Mouse (Mus musculus) ES-E14 (cell line): ENCODE results near the gene Glod4. TPM values are rescaled to one million over a fixed set of nuclear protein-coding genes. Genes with fewer than 3 reads are reported as not detected.

ENCODE experiments used
- DNase-seq: peaks from one replicate; pipeline ENCODE4 v3.0.0-alpha.2; 2013; ENCODE audit warnings: low read depth, low spot score
- H3K27ac ChIP-seq: 2 replicates; pipeline ENCODE4 v1.5.1; 2012; ENCODE audit warnings: low read depth, mild to moderate bottlenecking, low read length, moderate library complexity, mixed read lengths; ENCODE audit not compliant: poor library complexity, insufficient read depth, severe bottlenecking
- H3K36me3 ChIP-seq: 2 replicates; pipeline ENCODE4 v1.6.1; 2012; ENCODE audit warnings: mild to moderate bottlenecking, low read length, moderate library complexity, mixed read lengths; ENCODE audit not compliant: control insufficient read depth, poor library complexity, insufficient read depth, severe bottlenecking
- H3K4me1 ChIP-seq, 2 experiments: fragments of 150-350 bp in 1 of 2; sonication (generic) in 1 of 2; 2 replicates each; pipeline ENCODE4 v1.6.1; 2012; ENCODE audit warnings: low read length in 2 of 2, mild to moderate bottlenecking in 1 of 2, mixed read lengths in 1 of 2; ENCODE audit not compliant: control insufficient read depth in 2 of 2, insufficient read depth in 2 of 2, poor library complexity in 1 of 2
- H3K4me3 ChIP-seq, 2 experiments: fragments of 150-350 bp in 1 of 2; sonication (generic) in 1 of 2; 2 replicates each; pipeline ENCODE4 v1.5.1; 2012; ENCODE audit warnings: low read length in 2 of 2, low read depth in 1 of 2, mild to moderate bottlenecking in 1 of 2, mixed read lengths in 1 of 2; ENCODE audit not compliant: insufficient read depth in 1 of 2, poor library complexity in 1 of 2, severe bottlenecking in 1 of 2
- H3K9ac ChIP-seq: 2 replicates; pipeline ENCODE4 v1.6.1; 2012; ENCODE audit warnings: low read depth, mild to moderate bottlenecking, low read length, mixed read lengths; ENCODE audit not compliant: poor library complexity, insufficient read depth, severe bottlenecking
- H3K9me3 ChIP-seq: fragments of 150-350 bp; sonication (generic); 2 replicates; pipeline ENCODE4 v1.6.1; 2012; ENCODE audit warnings: low read depth, mild to moderate bottlenecking, low read length; ENCODE audit not compliant: control insufficient read depth, insufficient read depth
- CHD2 ChIP-seq: IDR thresholded peaks from 2 replicates; pipeline ENCODE4 v1.6.1; 2014; ENCODE audit warnings: mild to moderate bottlenecking, low read depth, low read length, inconsistent platforms
- HCFC1 ChIP-seq: IDR thresholded peaks from 2 replicates; pipeline ENCODE4 v1.6.1; 2012; ENCODE audit warnings: low read length, inconsistent platforms, borderline replicate concordance; ENCODE audit not compliant: insufficient read depth
- MAFK ChIP-seq: IDR thresholded peaks from 2 replicates; pipeline ENCODE4 v1.6.1; 2014; ENCODE audit warnings: mild to moderate bottlenecking, low read depth, low read length, inconsistent platforms; ENCODE audit not compliant: insufficient read depth
- ZC3H11A ChIP-seq: IDR thresholded peaks from 2 replicates; pipeline ENCODE4 v1.6.1; 2012; ENCODE audit warnings: low read depth, mild to moderate bottlenecking, inconsistent platforms, low read length, borderline replicate concordance
- ZNF384 ChIP-seq: IDR thresholded peaks from 2 replicates; pipeline ENCODE4 v1.6.1; 2012; ENCODE audit warnings: low read depth, low read length, inconsistent platforms
- in situ Hi-C, 2 experiments: fragments of 600-800 bp; cut with MboI; formaldehyde crosslinking; loops; one replicate each; pipeline ENCODE4 v1.15.1; 2025; ENCODE audit warnings: low sequenced_read_pairs in 2 of 2, inconsistent platforms in 1 of 2; ENCODE audit not compliant: unreplicated experiment in 2 of 2
- total RNA-seq: library from RNA; depleted of rRNA; stranded (reverse); fragments of 300-350 nt; gene quantifications from 2 replicates; pipeline ENCODE4 v1.2.3, GENCODE M21; 2012

The Glod4 gene
- total RNA-seq, 1 experiment = 65.5 TPM

- no peak overlapping the region for H3K4me3 ChIP-seq
- no peaks in the 10 kb centered on the region for H3K9me3 ChIP-seq
- in situ Hi-C loops = loop anchor here in 1 of 2 experiments (5.0 kb wide), 1 partner anchor 150 kb away; the partner anchor contains the start of gene Timm22
- H3K36me3 ChIP-seq = peaks cover 10% of the 10 kb centered on the region
- TF ChIP-seq ZNF384 = no peak
- no peak for TF ChIP-seq HCFC1
- TF ChIP-seq ZC3H11A = no peak
- TF ChIP-seq MAFK = no peak
- TF ChIP-seq CHD2 = no peak
- no peak overlapping the region for H3K9ac ChIP-seq
- no peak overlapping the region for H3K27ac ChIP-seq
- H3K4me1 ChIP-seq = peaks cover 0 to 2% of the 10 kb centered on the region in 2 experiments; a peak in 1 of 4 replicates
- DNase-seq = no peak
These were observed 13.9 kb upstream of the Glod4 start for GRCm38 (mm10) chr11:76257386-76257785.

GRCm38 (mm10) chr11:76256129-76256528, 12.6 kb upstream of the Glod4 start:
- no peak for DNase-seq
- Histone ChIP-seq H3K4me1 (peaks cover 0 to 2% of the 10 kb centered on the region in 2 experiments; a peak in 1 of 4 replicates), H3K9ac (no peak overlapping the region), H3K27ac (no peak overlapping the region), H3K36me3 (peaks cover 10% of the 10 kb centered on the region), H3K9me3 (no peaks in the 10 kb centered on the region), H3K4me3 (no peak overlapping the region)
- in situ Hi-C loops = loop anchor here in 1 of 2 experiments (5.0 kb wide), 1 partner anchor 151 kb away; the partner anchor contains the start of gene Timm22
- TF ChIP-seq CHD2 (no peak), ZNF384 (no peak), ZC3H11A (no peak), HCFC1 (no peak), MAFK (no peak)

DNA sequence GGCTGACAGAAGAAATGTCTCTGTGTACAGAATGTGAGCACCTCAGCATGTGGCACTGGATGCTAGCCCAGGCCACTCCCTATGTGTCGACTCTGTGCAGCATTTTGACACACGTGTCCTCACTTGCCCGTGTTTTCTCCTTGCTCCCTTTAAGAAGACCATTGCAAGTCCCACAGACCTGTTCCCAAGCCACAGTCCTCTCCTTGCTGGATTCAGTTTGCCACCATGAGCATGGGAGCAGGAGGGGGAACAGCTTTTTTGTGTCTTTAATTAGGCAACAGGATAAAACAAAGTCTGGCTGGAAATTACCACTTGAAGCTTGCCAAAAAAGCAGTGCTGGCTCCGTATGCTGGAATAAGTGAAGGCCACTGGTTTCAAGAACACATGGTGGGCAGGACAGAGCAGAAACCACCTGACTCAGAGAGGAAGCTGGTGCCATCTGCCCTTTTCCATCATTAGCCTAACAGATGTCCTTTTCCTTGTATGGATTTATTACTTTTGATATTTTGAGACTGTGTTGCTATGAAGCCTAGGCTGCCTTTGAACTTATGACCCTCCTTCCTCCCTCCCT, 12.0 kb upstream of the Glod4 start:
- in situ Hi-C loops = loop anchor here in 1 of 2 experiments (5.0 kb wide), 1 partner anchor 152 kb away; the partner anchor contains the start of gene Timm22
- Histone ChIP-seq H3K4me1 (peaks cover 0 to 2% of the 10 kb centered on the region in 2 experiments; a peak in 1 of 4 replicates), H3K9me3 (no peaks in the 10 kb centered on the region), H3K4me3 (no peak overlapping the region), H3K36me3 (peaks cover 6% of the 10 kb centered on the region), H3K9ac (no peak overlapping the region), H3K27ac (no peak overlapping the region)
- TF ChIP-seq CHD2 (no peak), MAFK (no peak), HCFC1 (no peak), ZNF384 (no peak), ZC3H11A (no peak)
- no peak for DNase-seq

DNA sequence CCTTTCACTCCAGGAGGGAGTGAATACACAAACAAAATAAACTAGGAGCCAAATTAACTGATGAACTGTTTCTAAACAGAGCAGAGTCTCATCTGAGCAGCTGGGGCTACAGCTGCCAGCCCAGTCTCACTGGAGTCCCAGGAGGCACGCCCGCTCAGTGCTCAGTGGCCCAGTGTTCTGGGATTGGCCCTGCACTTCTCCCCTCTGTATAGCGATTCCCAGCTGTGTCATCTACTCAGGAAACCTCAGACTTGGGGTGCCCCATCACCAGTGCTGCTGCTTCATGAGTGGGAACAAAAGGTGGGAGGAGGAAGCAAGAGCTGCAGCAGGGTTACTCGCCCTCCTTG, 10.4 kb upstream of the Glod4 start:
- H3K27ac ChIP-seq = no peak overlapping the region
- no peak overlapping the region for H3K9ac ChIP-seq
- H3K4me1 ChIP-seq = no peaks in the 10 kb centered on the region
- no peaks in the 10 kb centered on the region for H3K9me3 ChIP-seq
- H3K36me3 ChIP-seq = peaks cover 15% of the 10 kb centered on the region
- DNase-seq = no peak
- H3K4me3 ChIP-seq = no peak overlapping the region
- TF ChIP-seq CHD2 (no peak), MAFK (no peak), HCFC1 (no peak), ZNF384 (no peak), ZC3H11A (no peak)
- in situ Hi-C loops = loop anchor here in 1 of 2 experiments (5.0 kb wide), 1 partner anchor 143 kb away; the partner anchor contains the start of gene Nxn
